In the genomic region with DNA sequence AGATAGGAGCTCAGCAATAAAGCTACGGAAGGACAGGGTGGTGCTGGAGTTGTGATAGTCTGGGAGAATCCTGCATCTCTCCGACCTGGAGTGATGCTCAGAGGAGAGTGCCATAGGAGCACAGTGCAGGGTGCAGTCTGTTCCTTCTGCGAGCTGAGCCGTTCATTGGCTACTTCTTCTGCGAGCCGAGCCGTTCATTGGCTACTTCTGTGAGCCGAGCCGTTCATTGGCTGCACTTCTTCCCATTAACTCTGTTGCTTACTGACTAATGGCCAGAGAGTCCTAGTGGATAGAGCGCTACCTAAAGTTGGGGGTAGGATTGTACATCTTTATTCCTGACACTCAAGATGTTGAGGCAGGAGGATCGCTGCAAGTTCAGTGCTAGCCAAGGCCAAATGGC, we compare ENCODE assay signal across 18 mouse cellular contexts.
DNase-seq lines count a peak whose midpoint lies in the region; ATAC-seq lines count a peak whose summit lies in the region.
"Had no signal": no experiment of that assay in that cellular context is flagged by ENCODE, and none has a peak within 500 bp of the region (broad histone marks: within the 10 kb centered on the region; RNA-seq: fewer than 3 reads in every experiment).

No protein-coding gene starts in this region.

- H3K9ac ChIP-seq in kidney, embryonic 15.5 days = no peak overlapping the region
- H3K9ac ChIP-seq in intestine, embryonic 15.5 days = no peak overlapping the region
- no peak overlapping the region for H3K9ac ChIP-seq in midbrain, embryonic 13.5 days (replicated peaks)
- H3K9ac ChIP-seq: embryonic facial prominence, embryonic 15.5 days; limb, embryonic 13.5 days; midbrain, embryonic 12.5 days had no signal

- H3K4me2 ChIP-seq in kidney, embryonic 15.5 days = no peak overlapping the region
- 0 out of 2 replicates have a peak overlapping the region, but pooled peaks have one; percentile 12 for H3K4me2 ChIP-seq in intestine, embryonic 15.5 days (replicated peaks)
- no peak overlapping the region for H3K4me2 ChIP-seq in midbrain, embryonic 13.5 days (replicated peaks)
- H3K4me2 ChIP-seq: embryonic facial prominence, embryonic 15.5 days; limb, embryonic 13.5 days; midbrain, embryonic 12.5 days had no signal

- H3K36me3 ChIP-seq in kidney, embryonic 15.5 days = no peaks in the 10 kb centered on the region
- no peaks in the 10 kb centered on the region for H3K36me3 ChIP-seq in intestine, embryonic 15.5 days
- H3K36me3 ChIP-seq in midbrain, embryonic 13.5 days = no peaks in the 10 kb centered on the region
- H3K36me3 ChIP-seq: embryonic facial prominence, embryonic 15.5 days; hindbrain, embryonic 10.5 days; limb, embryonic 13.5 days; midbrain, embryonic 12.5 days had no signal

- DNase-seq in kidney, adult 18-20 months = no peak
- peak; percentile 43 for DNase-seq in ES-CJ7 (ENCODE audit: low read depth, low spot score)
- DNase-seq in right cerebral cortex, postnatal 25 days = no peak
- no peak for DNase-seq in spleen, postnatal 36 days (ENCODE audit: low spot score in 2 of 2)
- DNase-seq: cerebellum, postnatal 10 days; embryo, embryonic 11 days; heart, adult 18-20 months; layer of hippocampus, adult 9-11 months had no signal

- H3K4me1 ChIP-seq in kidney, embryonic 15.5 days = peaks cover 4% of the 10 kb centered on the region; the same call in 1 of the 2 replicates
- H3K4me1 ChIP-seq in intestine, embryonic 15.5 days (replicated peaks) = peaks cover 7% of the 10 kb centered on the region; the same call in 1 of the 2 replicates
- H3K4me1 ChIP-seq in midbrain, embryonic 13.5 days (replicated peaks) = no peaks in the 10 kb centered on the region
- H3K4me1 ChIP-seq: embryonic facial prominence, embryonic 15.5 days; hindbrain, embryonic 10.5 days; midbrain, embryonic 12.5 days had no signal

- 78% methylated on average over 11 of the region's 11 CpGs for WGBS in kidney, embryonic 15.5 days
- 69% methylated on average over 11 of the region's 11 CpGs for WGBS in intestine, embryonic 15.5 days
- 81% methylated on average over 11 of the region's 11 CpGs for WGBS in midbrain, embryonic 13.5 days

- H3K9me3 ChIP-seq in kidney, embryonic 15.5 days (replicated peaks) = no peaks in the 10 kb centered on the region
- H3K9me3 ChIP-seq in intestine, embryonic 15.5 days = no peaks in the 10 kb centered on the region
- H3K9me3 ChIP-seq in midbrain, embryonic 13.5 days = no peaks in the 10 kb centered on the region
- H3K9me3 ChIP-seq: embryonic facial prominence, embryonic 15.5 days; hindbrain, embryonic 10.5 days; limb, embryonic 13.5 days; midbrain, embryonic 12.5 days had no signal

- peak; percentile 52; the same call in 1 of the 2 replicates for ATAC-seq in kidney, embryonic 15.5 days (replicated peaks; ENCODE audit: low FRiP score)
- ATAC-seq in intestine, embryonic 15.5 days = no peak
- 0 out of 2 replicates have a peak, but pooled peaks have one; percentile 30 for ATAC-seq in megakaryocyte-erythroid progenitor cell, adult 5-6 weeks (replicated peaks; ENCODE audit: low FRiP score, low TSS enrichment, poor library complexity, severe bottlenecking)
- ATAC-seq in midbrain, embryonic 13.5 days = no peak
- ATAC-seq: forebrain, embryonic 16.5 days; Patski had no signal

- no peak overlapping the region for H3K27ac ChIP-seq in kidney, embryonic 15.5 days
- peak overlapping the region; percentile 40; the same call in 1 of the 2 replicates for H3K27ac ChIP-seq in intestine, embryonic 15.5 days
- H3K27ac ChIP-seq in midbrain, embryonic 13.5 days = no peak overlapping the region
- H3K27ac ChIP-seq: embryonic facial prominence, embryonic 15.5 days; hindbrain, embryonic 10.5 days; limb, embryonic 13.5 days; midbrain, embryonic 12.5 days had no signal

- H3K27me3 ChIP-seq in kidney, embryonic 15.5 days = no peaks in the 10 kb centered on the region
- no peaks in the 10 kb centered on the region for H3K27me3 ChIP-seq in intestine, embryonic 15.5 days (replicated peaks)
- H3K27me3 ChIP-seq in midbrain, embryonic 13.5 days = no peaks in the 10 kb centered on the region
- H3K27me3 ChIP-seq: embryonic facial prominence, embryonic 15.5 days; midbrain, embryonic 12.5 days; Patski had no signal

- H3K4me3 ChIP-seq in kidney, embryonic 15.5 days (replicated peaks) = no peak overlapping the region
- no peak overlapping the region for H3K4me3 ChIP-seq in intestine, embryonic 15.5 days (replicated peaks)
- no peak overlapping the region for H3K4me3 ChIP-seq in midbrain, embryonic 13.5 days (replicated peaks)
- H3K4me3 ChIP-seq: embryonic facial prominence, embryonic 15.5 days; hindbrain, embryonic 10.5 days; limb, embryonic 13.5 days; midbrain, embryonic 12.5 days had no signal

Comparison
In these comparisons a context has a peak if more than half of its experiments do, and no peak if none do; other contexts are left out.
1. ATAC-seq: peak in kidney, embryonic 15.5 days (single experiment) and megakaryocyte-erythroid progenitor cell, adult 5-6 weeks (single experiment); none in intestine, embryonic 15.5 days (single experiment) and midbrain, embryonic 13.5 days (single experiment).